Mouse (Mus musculus) ZHBTc4 (cell line): ENCODE data around the gene Cry2.

Source experiments
- DNase-seq: peaks from one replicate; pipeline ENCODE4 v3.0.0-alpha.2; 2011; ENCODE audit warnings: low read depth, low spot score

Cry2 gene

DNA sequence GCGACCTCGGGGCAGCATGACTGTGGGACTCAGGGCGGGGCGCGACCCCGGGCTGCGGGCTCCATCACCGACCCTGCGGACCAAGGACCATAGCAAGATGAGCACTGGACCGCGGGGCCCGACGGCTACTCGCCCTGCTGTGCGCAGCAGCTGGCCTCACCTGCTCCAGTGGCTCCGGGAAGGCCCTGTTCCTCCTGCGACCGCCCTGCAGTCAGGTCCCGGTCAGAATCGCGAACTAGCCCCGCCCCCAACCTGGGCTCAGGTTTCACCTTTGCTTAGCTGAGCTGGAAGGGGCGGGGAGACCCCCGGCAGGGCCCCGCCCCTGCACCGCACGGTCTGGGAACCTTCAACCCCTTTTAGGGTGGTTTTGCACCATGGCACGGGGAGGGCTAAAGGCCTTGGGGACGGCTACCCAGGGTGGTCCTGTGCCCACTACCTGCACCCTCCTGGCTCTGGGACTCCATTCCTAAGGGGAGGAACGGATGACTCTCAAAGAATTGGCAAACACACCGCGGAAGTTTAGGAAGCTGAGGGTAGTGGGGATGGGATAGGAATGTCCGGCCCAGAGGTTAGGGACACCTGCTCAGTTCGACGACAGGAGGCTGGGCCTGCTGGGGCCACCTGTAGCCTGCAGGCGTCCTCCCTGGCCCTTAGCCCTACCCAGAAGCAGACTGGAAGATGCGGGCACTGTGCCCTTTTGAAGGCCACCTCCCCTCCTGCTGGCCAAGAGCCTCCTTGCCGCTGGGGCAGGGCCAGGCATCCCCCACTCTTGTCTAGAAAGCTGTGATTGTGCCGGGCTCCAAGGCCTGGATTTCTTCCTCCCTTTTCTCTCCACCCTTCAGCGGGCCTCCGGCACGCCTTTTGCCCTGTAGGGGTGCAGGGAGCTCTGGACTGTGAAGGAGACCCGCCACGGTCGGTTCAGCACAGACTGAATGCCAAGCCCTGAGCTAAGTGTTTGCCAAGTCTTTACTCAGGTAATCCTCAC is 62.7 kb downstream of the Cry2 start:
- peak; percentile 95 for DNase-seq

DNA sequence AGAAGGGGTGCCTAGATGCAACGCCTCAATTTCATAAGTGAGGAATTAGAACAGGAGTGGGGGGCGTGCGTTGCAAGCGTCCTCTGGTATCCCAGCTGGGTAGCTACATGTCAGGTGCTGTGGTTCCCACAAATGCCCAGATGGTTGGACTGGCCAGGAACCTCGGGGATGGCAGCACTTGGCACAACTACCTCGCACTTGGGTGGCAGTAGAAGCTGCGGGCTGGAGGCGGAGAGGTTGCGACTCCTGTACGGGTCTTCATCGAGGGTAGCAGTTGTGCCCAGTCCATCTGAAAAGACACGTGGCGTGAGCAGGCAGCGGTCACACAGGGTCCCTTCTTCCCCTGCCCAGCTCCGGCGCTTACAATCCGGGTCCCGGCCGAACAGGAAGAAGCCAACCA is 63.5 kb downstream of the Cry2 start:
- DNase-seq = no peak

DNA sequence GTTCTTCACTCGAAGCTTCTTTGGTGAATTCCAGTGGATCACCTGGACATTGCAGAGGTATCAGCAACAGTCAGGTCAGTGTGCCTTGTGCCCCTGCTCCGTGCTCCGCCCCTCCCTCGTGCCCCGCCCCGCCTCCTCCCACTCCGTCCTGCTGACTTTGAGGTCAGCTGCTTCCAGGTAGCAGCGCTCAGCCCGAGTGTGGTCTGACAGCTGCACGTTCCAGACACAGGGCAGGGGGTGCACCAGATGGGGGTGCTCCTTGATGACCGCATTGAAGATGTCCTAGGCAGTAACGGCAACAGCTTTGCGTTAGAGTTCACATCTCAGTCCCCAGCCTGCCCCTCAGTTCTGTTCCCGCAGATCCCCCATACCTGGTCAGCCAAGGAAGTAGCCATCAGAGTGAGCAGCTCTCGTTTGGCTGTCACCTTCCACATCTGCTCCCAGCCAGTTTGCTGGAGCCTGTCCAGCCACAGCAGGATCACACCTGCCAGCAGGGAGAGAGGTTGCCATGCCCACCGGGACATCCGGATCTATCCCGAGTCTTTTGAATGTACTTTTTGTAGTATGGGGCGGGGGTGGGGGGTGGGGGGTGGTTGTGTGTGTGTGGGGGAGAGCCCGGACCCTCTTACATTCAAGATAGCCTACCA is 66.3 kb downstream of the Cry2 start:
- DNase-seq = no peak

DNA sequence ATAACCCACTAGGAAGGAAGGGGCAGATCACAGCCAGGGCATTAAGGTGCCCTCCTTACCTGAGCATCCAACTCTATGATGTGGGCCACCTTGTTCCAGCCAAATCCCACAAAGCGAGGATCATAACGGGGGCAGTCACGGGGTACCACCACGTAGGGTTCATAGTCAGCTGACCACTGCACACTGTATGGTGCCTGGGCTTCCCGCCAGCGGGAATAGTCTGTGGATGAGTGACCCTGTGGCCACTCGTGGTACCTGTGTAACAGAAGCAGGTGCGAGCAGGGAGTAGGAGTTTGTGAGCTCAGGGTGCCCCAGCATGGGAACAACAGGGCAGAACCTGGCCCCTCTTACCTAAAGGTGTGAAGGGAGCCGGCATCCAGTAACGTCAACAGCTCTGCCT is 68.3 kb downstream of the Cry2 start:
- no peak for DNase-seq

DNA sequence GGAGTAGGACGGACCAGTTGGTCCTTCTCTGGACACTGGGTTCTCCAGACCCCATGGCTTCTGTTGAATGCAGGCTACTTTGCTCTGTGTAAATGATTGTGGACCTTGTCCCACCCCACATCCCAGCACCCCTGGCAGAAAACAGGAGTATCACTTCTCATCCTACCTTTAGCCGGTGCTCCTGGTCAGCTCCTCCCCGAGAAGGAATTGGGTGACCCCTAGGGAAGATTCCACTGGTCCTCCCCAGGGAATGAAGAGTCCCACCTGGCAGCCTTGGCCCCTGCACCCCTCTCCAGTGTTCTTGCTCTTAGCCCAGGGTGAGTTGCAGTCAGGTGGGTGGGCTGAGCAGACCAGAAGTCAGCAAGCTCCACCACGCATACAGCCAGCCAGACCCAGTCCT is 69.8 kb downstream of the Cry2 start:
- DNase-seq = no peak

DNA sequence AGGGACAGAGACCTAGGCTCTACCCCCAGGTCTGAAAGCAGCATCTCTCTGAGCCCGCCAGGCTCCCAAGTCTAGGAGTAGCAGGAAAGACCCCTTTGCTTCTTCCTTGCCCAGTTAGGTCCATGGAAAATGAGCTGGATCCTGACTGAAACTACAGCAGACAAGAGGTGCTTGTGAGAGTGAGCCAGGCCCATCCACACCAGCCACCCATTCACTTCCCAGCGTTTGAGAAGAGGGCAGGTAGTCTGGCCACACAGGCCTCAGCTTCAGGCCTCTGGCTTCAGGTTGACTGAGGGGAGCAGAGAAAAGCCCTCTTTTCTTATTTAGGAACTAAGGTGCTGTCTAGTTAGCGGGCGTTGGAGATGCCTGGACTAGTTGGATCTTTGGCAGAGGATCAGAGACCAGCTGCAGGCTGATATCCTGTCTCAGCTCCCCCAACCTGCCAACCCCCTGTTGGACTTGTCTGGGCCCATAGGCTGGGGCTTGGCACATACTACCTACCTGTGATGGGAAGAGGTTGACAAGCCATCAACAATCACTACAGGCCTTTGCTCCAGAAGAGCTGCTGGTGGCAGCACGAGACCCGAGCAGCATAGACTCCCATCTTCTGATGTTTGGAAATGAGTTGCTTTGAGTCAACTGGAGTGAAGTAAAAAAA is 71.1 kb downstream of the Cry2 start:
- DNase-seq = no peak

DNA sequence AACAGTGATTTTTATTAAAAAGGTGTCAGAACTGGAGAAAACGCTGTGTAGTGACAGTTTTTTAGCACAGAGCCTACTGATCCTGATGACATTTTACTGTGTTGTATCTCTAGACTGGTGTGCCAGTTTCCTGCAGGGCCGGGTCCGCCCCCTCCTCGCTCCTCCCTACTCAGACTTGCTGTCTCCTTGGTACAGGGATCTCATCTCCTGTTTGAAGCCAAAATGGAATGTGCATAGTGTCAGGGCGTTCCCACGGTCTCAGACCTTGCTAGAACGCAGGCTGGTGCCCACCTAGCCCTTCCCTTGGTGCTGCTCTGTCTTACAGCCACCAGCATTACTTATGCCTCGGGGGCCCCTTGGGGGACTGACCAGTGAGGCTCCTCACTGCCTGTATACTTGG is 72.0 kb downstream of the Cry2 start:
- no peak for DNase-seq

DNA sequence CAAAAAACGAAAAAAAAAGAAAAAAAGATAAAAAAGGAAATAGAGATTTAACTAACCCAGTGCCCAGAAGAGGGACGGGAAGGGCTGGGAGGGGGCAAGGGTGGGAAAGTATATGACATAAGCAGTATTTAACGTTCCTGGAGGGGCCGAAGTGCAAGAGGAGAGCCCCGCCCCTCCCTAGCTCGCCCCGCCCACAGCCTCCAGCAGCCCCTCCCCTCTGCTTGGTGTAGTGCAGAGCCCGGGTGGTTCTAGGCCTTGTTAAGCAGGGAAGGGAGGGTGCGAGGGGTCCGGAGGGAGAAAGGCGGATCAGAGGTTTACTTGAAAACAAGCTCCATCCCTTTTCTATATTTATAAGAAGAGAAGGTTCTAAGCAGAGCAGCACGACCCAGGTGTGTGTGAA is 73.0 kb downstream of the Cry2 start:
- peak; percentile 66 for DNase-seq

DNA sequence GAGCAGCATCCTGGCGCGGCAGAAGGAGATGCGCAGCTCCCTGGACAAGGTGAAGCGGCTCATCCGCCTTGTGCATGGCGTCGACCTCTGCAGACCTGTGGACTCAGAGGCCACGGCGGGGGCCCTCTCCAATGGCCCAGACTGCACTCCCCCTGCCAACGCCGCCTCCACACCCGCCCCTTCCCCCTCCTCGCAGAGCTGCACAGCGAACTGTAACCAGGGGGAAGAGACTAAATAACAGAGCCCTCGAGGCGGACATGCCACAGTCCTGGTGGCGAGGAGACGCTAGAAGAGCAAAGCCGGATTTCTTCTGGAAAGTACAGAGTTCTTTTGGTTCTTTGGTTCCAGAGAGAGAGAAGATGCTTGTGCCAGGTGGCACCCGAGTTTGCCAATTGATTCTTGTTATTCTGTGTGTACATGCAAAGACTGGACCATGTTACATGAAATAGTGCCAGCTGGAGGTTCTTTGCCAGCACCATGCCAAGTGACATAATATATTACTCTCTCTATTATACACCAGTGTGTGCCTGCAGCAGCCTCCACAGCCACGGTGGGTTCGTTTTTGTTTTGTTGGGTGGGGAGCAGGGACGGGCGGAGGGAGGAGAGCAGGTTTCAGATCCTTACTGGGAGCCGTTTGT is 73.5 kb downstream of the Cry2 start:
- DNase-seq = no peak

DNA sequence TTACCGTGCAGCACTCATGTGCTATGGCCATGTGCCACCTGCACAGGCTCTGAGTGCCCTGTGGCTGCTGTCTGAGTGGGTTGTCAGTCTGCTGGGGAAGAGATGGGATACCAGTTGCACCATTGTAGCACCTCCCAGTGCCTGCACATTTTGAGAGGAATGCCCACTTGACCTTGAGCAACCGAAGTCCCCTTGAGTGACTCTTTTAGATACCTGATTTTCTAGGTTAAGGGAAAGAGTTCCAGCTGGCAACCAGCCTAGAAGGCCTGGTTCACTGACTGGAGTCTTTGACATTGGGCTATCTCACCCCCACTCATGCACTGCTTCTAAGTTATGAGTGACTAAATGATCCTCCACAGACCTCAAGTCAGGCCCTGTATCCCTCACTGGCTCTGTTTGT is 74.5 kb downstream of the Cry2 start:
- DNase-seq = no peak

DNA sequence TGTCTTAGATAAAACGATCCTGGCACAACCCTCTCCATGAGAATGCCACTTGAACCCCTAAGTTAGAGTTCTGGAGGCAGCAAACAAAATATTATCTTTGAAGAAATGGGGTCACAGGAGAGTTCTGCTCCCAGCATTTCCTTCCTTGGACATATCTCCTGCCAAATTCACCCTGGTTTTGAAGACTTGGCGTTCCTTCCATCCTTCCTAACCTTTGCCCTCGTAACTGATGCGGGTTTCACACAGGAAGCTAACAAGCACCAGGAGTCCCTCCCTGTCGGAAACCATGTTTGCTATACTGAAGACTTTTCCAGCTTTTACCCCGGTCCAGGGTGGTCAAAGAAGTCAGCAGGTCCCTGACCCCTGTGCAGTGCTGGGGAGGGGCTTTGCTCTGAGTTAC is 79.6 kb downstream of the Cry2 start:
- no peak for DNase-seq
